Mouse (Mus musculus): ENCODE data around the gene Cdh23. TPM values are rescaled to one million over a fixed set of nuclear protein-coding genes. Genes with fewer than 3 reads are reported as not detected.

Gene Cdh23
- total RNA-seq (2023) = under 1 TPM; 0.09 to 0.27 TPM

GRCm38 (mm10) chr10:60696390-60696789 lies at the start of gene Cdh23:
Gene Cdh23 (minus strand): TSS chr10:60696490.

GRCm38 (mm10) chr10:60399449-60399848 lies 296.8 kb downstream of the Cdh23 start, which contains the start of gene Gm17455:
Gene Gm17455 (plus strand): TSS chr10:60399726.

GRCm38 (mm10) chr10:60346701-60347405 lies 349.4 kb downstream of the Cdh23 start, which contains the start of gene Vsir:
Gene Vsir (plus strand): TSS chr10:60346851.

GRCm38 (mm10) chr10:60277207-60278005 lies 418.9 kb downstream of the Cdh23 start, which contains the start of gene Psap:
Gene Psap (plus strand): TSS chr10:60277627.

Other genes with a start within 250 kb of the Cdh23 start
- gene Slc29a3, start 56.3 kb upstream of the Cdh23 start, total RNA-seq (2023) = 10 to 100 TPM; 30.6 to 34.5 TPM
- gene Unc5b, start 135.1 kb upstream of the Cdh23 start, total RNA-seq (2023) = not detected